Mouse (Mus musculus) testis, postnatal 14 days (tissue): ENCODE results near the gene Plac9b.
"Not testable (repeated sequence)": the region's sequence is repeated elsewhere in the genome, so short reads cannot be mapped to it uniquely, and the experiment has no call there.

Experiments
- DNase-seq: peaks from one replicate; pipeline ENCODE4 v3.0.0; 2021; ENCODE audit warnings: low spot score

The Plac9b gene

DNA sequence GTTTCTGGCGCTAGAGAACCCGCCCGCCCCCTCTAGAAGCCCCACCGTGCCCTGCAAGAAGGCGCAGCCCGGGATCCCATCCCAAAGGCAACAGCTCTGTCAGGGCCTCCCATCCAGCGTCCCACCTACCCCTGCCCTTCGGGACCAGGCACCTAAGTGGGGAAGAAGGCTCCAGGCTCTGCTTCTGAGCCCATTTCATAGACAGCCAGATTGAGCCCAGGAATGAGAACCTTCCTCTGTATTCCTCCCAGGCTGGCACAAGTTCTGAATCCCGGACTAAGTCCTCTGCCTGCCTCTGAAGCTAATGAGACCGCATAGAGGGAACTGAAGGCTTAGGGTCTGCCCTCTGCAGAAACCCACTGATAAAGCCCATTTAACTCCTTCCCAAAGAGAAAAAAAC, at the start of gene Plac9b:
Gene Plac9b, minus strand, starts transcription at position 101 of the 400 bp plus-strand sequence.
- DNase-seq, result not testable (repeated sequence)

DNA sequence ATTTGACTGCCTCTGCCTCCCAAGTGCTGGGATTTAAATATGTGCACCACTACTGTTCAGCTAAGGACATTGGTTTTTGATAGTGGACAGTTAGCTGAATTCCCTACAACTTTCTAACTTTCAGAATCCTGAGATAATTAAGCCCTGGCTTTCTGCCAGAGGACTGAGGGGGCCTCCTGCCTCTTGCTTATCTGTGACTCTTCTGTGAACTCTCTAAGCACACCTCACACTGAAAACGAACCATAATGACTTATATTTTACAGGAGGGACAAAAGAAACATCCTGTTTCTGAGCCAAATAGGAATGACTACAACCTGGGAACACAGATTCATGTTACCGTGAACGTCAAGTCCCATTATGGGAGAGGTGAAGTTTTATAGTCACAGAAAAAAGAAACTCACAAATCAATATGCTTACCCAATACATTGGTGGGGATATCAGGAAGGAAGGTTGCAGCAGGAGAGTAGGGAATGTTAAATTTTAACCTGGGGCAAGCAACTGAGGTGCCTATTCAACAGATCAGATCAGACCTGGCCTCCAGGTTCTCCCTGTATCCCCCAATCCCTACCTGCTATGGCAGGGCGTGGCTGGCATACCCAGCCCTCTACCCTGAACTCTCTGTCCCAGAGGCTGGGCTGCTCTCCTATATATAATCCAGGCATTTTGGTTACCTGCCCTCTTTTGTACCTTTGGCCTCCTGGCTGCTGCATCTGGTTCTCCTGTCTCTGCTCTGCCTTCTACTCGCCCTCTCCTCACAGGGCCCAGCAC, 34.1 kb upstream of the Plac9b start:
- DNase-seq, result not testable (repeated sequence)

DNA sequence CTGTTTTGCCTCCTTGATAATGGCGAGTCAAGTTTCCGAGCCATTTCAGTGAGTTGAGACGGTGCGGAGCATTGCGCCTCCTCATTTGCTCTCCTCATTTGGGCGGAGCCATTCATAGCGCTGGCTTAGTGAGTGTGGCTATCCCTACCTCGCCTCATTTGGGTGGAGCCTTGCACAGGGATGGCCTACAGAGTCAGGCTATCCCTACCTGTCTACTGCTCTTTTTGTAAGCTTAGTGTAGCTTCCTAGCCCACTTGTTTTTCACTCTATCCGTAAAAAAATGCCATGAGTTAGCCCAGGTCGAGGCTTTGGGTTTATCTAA, 24.6 kb upstream of the Plac9b start, which contains the start of gene Tmem254b:
Gene Tmem254b, minus strand, starts transcription at position 116 of the 322 bp plus-strand sequence.
- not testable (repeated sequence) for DNase-seq

DNA sequence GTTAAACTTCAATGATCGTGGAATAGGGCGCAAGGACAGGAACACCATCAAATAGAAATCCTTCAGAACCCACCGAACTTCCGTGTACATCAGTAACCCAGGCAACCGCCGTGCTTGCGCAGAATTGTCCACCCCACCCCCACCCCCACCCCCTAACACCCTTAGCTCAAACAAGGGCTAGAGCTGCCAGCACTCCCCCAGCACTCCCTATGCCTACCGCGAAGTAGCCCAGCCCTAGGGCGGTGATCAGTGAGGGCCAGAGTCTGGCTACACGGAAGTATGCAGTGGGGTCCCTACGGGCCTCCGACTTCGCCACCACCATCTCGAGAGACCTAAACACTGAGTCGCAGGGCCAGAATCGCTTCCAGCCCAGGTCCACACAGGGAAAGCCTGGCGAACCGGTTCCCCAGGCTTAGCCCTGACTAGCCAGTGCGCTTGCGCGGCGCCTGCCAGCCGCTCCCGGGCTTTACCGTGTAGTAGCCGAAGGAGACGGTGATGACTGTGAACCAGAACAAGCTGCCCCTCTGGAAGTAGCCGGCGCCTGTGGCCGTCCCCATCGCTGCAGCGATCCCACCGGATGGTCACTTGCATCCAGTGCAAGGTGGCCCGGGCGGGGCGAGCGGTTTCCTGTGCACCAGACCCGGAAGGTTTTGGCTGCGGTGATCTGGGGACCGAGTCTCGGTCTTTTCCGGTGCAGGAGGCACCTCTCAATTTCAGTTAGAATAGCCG, 24.1 kb upstream of the Plac9b start:
- DNase-seq, result not testable (repeated sequence)

DNA sequence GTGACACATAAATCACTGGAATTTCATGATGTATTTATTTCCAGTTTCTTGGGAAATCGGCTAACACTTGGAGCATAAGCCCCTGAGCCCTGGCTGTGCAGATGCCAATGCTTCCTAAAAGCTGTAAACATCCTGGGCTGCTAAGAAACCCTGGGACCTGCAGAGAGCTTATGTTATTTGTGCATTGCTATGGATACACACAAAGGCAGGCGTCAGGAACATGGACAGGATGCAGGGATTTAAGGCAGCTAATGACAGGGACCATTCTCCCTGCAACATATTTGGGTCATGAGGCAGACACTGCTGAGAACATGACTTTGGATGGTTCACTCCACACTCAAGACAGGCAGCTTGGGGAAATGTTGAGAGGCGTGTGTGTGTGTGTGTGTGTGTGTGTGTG, 15.6 kb upstream of the Plac9b start:
- not testable (repeated sequence) for DNase-seq

DNA sequence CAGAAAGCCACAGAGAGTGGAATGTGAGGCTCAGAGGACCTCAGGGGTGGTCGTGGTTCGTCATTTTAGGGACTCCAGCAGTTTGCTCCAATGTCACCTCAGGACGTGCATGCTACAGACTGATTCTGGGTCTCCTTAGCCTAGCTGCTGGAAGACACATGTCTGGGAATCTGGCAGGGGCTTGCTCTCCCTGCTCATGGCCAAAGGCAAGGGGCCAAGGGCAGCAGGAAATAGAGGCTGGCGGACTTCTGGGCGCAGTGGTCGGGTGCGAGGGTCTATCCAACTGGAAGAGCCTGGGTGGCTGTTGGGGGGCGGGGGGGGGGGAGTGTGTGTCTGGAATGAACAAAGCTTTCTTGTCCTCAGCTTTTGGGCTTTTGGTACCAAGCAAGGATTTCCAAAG, 6.1 kb upstream of the Plac9b start:
- DNase-seq, result not testable (repeated sequence)

DNA sequence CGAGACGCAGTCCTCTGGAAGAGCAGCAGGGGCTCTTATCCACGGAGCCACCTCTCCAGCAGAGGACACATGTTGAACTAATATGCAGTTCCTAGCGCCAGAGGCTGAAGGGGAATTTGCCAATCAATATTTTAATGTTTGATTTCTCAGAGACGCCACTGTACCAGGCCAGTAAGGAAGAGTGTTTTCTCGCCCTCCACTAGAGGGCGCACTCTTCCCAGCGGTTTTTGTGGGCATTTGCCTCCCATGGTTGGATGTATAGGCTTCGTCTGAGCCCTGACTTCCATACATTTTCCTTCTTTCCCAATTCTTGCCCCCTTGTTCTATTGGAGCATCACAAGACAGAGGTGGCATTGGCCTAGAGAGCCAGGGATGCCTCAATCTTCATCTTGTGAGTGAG, 4.4 kb upstream of the Plac9b start:
- not testable (repeated sequence) for DNase-seq

DNA sequence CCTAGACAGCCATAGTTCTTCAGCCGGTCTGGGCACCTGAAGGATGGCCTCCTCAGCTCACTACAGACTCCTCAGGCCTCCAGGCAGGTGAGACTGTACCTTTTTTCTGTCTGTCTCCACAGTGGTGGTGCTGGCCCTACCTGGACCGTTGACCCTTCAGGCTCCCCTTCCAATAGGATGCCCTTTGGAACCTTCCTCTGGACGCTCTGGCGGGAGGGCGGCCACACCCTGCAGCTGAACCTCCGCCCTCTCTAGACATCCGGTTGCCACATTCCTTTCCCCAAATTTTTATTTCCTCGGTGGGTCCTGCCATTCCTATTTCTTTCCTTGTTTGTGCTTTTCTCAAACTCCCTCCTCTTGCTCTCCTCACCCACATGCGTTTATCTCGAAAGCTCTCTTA, 620 bp downstream of the Plac9b start:
- DNase-seq, result not testable (repeated sequence)

DNA sequence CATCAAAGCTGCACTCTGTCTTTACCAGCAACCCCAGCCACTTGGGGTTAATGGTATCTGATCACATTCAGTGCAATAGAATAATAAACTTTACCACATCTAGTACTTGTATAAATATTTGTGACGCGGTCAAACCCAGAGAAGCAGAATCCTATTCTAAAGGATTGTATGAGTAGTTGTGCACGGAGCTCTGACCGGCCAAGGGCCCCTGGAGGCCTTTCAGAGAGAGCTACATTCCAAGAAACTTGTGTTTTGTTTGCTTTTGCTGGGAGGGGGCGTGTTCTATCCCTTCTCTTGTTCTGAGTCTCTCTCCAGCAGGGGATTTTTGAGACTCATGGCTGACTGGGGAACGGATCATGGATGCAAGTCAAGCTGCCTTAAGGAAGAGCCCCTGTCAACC, 7.3 kb downstream of the Plac9b start:
- not testable (repeated sequence) for DNase-seq

DNA sequence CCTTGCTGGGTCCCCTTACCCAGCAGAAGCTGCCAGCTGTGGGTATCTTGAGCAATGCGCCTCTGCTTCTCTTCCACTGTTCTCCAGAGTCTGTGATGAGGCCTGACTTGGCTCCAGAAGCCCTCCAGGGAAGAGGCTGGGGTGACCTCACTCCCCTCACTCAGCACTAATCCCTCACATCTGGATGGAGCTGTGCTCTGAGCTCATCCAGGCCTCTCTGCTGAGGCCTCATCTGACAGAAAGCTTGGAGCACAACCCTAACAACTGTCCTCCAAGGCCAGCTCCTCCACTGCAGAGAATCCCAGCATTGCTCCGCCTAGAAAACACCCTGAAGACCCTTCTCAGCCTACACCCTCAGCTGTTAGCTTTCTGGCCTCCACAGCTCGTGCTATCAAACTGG, 8.3 kb downstream of the Plac9b start:
- DNase-seq, result not testable (repeated sequence)

DNA sequence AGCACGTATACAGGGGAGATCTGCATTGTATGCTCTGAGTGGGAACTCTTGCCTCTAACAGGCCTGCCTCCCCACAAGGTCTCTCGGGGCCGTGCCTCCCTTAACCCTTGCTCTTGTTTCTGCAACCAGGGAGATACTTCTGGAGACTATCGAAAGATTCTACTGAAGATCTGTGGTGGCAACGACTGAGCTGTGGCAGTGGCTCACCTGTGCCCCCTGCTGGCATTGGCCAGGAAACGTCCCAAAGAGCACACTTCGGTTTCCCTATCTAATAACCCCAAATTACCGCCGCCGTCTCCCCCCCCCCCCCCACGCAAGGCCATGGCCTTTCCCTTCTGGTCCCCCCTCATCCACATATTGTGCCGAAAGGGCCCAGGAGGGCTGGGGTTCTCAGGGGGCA, 17.0 kb downstream of the Plac9b start:
- DNase-seq, result not testable (repeated sequence)

DNA sequence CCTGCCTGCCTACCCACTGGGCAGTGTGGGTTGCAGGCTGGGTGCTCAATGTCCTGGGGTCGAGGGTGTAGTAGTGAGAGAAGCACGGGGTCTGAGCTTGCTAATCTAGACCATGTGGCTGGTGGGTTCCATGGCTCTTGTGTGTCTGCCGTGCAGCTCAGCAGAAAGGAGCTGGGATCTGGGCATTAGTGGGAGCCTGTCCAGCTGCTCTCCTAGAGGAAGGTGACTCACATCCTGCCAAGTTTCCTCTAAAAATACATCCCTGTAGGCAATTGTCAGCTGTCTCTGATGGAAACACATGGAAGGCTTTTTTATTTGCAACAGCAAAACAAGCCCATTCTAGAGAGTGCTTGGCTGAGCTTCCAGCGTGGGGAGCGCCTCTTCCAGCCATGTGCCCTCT, 19.9 kb downstream of the Plac9b start:
- not testable (repeated sequence) for DNase-seq

DNA sequence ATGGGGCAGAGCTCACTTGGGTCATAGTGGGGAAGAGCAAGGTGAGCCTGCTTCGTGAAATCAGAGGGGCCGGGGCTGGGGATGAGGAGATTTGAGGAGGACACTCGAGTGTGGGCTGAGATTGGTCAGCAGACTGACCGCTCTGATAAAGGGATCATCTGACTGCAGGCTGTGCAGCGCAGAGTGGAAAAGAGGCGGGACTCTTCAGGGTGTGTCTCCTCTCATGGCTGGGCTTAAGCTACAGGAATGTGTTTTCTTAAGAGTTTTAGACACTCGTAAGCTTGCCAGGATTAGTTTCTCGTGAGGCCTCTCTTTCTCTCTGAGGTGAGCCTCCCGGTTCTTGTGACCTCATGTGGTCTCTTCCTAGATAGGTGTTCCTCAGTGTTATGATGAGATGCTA, 21.1 kb downstream of the Plac9b start:
- not testable (repeated sequence) for DNase-seq

DNA sequence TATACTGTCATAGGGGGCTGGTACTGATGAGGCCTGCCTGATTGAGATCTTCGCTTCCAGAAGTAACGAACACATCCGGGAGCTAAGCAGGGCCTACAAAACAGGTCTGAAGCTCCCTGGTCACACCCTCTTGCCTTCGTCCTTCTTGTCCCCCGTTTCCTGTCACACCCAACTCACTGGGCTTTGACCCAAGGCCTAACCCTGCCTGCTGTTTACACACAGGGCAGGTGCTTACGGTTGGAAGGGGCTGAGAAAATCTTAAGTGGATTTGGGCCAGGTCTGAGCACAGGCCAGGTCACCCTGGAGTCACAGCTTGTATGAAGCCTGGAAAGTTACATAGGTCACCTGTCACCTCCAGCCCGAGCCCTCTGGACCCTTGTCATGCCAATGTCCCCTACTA, 26.2 kb downstream of the Plac9b start:
- not testable (repeated sequence) for DNase-seq

DNA sequence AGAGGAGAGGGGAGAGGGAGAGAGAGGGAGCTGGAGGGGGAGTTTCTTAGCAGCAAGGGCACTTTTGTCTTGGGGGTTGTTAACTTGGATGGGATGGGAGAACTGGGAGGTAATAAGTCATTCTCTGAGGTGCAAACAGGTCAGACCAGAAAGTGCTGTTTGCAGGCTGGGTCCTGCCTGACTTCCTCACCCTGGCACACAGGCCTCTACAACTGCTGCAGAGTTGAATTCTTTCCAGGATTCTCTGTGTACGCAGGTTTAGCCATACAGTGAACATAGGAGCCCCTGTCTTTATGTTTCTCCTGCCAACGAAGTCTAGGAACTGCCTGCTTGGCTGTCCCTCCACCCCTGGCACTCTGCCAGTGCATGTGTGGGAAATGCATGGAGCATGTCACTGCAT, 35.2 kb downstream of the Plac9b start:
- DNase-seq, result not testable (repeated sequence)

DNA sequence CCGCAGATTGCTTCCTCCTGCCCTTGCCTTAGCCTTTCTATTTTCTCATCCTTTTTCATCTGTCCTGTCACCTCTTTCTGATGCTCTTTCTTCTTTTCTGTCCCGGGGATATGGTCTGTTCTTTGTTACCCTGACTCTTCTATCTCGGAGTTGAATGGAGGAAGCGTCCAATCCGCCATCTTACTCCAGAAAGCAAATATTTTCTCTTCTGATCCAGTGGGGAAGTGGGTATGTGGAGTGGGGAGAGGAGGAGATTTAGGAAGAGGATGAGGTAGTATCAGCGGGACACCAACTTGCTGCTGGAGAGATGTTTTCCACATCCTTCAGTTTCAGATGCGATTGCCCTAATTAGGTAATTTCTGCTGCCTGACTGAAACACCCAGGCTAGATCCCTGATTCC, 63.2 kb downstream of the Plac9b start:
- not testable (repeated sequence) for DNase-seq

DNA sequence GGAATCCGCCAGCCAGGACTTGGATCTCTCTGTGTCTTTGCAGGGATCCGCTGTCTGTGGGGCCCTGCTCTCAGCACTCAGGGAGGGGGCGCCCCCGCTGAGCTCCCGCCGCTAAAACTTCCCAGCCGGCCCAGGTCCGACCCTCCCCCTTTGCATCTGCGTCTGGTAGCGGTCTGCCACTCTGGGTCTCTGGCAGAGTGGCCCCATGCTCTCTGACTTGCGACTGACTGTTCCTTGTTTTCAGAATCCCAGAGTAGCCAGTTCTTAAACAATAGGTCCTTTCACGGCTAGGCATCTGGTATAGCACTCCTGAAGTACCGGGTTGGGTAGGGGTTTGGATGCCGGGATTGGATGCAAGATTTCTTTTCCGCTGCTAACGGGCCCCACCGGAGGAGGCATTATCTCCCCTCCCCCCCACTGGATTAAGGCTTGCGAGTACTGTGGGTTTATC, 63.7 kb downstream of the Plac9b start:
- DNase-seq, result not testable (repeated sequence)

DNA sequence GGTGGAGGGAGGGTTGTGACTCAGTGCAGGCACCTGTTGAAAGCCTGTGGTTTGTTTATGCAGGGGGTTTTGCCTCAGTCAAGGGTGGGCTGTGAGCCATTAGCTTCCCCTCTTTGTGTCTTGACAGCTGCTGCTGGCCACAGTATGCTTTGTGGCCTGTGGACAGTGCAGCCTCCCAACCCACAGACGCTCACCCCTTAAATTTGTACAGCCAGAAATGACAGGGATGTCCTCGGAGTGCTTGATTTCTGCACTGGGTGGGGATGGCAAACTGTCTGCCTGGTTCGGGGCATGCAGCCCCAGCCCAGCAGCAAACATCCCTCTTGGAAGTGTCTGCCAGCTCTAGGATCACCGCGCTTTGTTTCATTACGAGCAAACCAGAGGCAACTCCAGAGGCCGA, 64.1 kb downstream of the Plac9b start, which contains the start of gene Duxbl2:
Gene Duxbl2, plus strand, starts transcription at position 200 of the 400 bp plus-strand sequence.
- DNase-seq, result not testable (repeated sequence)
